Mouse (Mus musculus): Measurements from ENCODE around the gene Gm29564. TPM values are rescaled to one million over a fixed set of nuclear protein-coding genes. Genes with fewer than 3 reads are reported as not detected.

The Gm29564 gene
- total RNA-seq (2023; ENCODE audit: inconsistent age), result not detected in 4 replicates

DNA sequence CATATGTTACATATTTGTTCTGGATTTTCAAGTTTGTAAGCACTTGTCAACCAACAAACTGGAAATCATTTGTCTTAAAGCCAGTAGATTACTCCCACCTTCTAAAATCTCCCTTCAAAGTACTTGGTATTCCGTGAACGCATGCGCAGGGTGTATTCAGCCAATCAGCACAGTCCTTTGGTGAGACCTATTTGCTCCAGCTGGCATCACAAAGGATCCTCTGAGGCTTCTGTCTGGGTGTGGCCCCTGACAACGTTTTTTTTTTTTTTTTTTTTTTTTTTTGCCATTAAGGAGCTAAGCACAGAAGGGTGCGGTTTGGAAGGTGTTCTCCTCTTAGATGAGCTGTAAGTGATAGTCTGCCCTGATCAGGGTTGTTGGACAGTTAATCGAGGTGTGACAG is at the start of gene Gm29564:
Gene Gm29564, plus strand, starts transcription at position 301 of the 400 bp plus-strand sequence.

Other genes with a start within 250 kb of the Gm29564 start
- gene Gm20867, start 249.8 kb upstream of the Gm29564 start, total RNA-seq (2023; ENCODE audit: inconsistent age), result not detected in 4 replicates